Mouse (Mus musculus): ENCODE results near the gene Oip5. TPM values are rescaled to one million over a fixed set of nuclear protein-coding genes. Genes with fewer than 3 reads are reported as not detected.
"Not testable (repeated sequence)": the region's sequence is repeated elsewhere in the genome, so short reads cannot be mapped to it uniquely, and the experiment has no call there.

Oip5 gene
- total RNA-seq (2018; cell fraction: chromatin; rRNA removed), result 1 to 10 TPM in 7 of 26 experiments, under 1 TPM in 7, not detected in 12; 0.46 to 3.0 (median 1.0) TPM
- total RNA-seq (2018; cell fraction: cytosol; rRNA removed), result 1 to 10 TPM in 25 of 26 experiments, under 1 TPM in 1; 0.82 to 2.7 (median 1.5) TPM
- total RNA-seq (2018; cell fraction: nucleus; rRNA removed), result 1 to 10 TPM in 7 of 26 experiments, under 1 TPM in 16, not detected in 3; 0.28 to 7.0 (median 0.71) TPM
- 0.87 to 6.7 TPM (median 3.3 TPM) in 3 replicates for polyA plus RNA-seq (2018)

GRCm38 (mm10) chr2:119618199-119618982 is at the start of gene Oip5, which contains the start of gene Nusap1:
Gene Oip5, minus strand, starts transcription at chr2:119618469.
Gene Nusap1, plus strand, starts transcription at chr2:119618298.
- under 1% methylated on average over 55 of the region's 55 CpGs for WGBS (ENCODE audit: missing documents)
- H3K27ac ChIP-seq, result peak within 1 kb of the TSS; percentile 69

GRCm38 (mm10) chr2:119665744-119666143 is 47.5 kb upstream of the Oip5 start:
- H3K36me3 ChIP-seq (ENCODE audit: inconsistent target); H3K4me3 ChIP-seq (ENCODE audit: inconsistent target); H3K27ac ChIP-seq; H3K79me2 ChIP-seq (ENCODE audit: inconsistent target): not testable (repeated sequence)
- WGBS (ENCODE audit: missing documents), result 82% methylated on average over 15 of the region's 23 CpGs

More at GRCm38 (mm10) chr2:119618199-119618982, at the start of gene Oip5, which contains the start of gene Nusap1:
- Histone ChIP-seq H3K79me2 (ENCODE audit: inconsistent target) (peaks cover 47% of the 10 kb centered on the region), H3K36me3 (ENCODE audit: inconsistent target) (no peaks in the 10 kb centered on the region), H3K4me3 (ENCODE audit: inconsistent target) (peak within 1 kb of the TSS; percentile 83)

GRCm38 (mm10) chr2:119662220-119663182 is 44.2 kb upstream of the Oip5 start, which contains the start of gene Ndufaf1:
Gene Ndufaf1, minus strand, starts transcription at chr2:119662827.
- H3K79me2 ChIP-seq (ENCODE audit: inconsistent target), result peaks cover 10% of the 10 kb centered on the region; the same call in 1 of the 2 replicates
- H3K36me3 ChIP-seq (ENCODE audit: inconsistent target), result peaks cover 17% of the 10 kb centered on the region; the same call in 1 of the 2 replicates
- H3K4me3 ChIP-seq (ENCODE audit: inconsistent target), result peak within 1 kb of the TSS; percentile 92
- 2% methylated on average over 44 of the region's 44 CpGs for WGBS (ENCODE audit: missing documents)
- peak within 1 kb of the TSS; percentile 32 for H3K27ac ChIP-seq

- H3K79me2 ChIP-seq (ENCODE audit: inconsistent target), result no peaks in the 10 kb centered on the region
- H3K27ac ChIP-seq, result no peak overlapping the region
- 91% methylated on average over 5 of the region's 5 CpGs for WGBS (ENCODE audit: missing documents)
- H3K4me3 ChIP-seq (ENCODE audit: inconsistent target), result no peak overlapping the region
- 0 out of 2 replicates have a peak, but pooled peaks cover 21% of the 10 kb centered on the region for H3K36me3 ChIP-seq (ENCODE audit: inconsistent target)
These were observed 26.0 kb upstream of the Oip5 start for GRCm38 (mm10) chr2:119644254-119644653.

GRCm38 (mm10) chr2:119641214-119641912 is 23.1 kb upstream of the Oip5 start:
- WGBS (ENCODE audit: missing documents), result 94% methylated on average over 5 of the region's 5 CpGs
- H3K27ac ChIP-seq, result no peak overlapping the region
- no peaks in the 10 kb centered on the region for H3K79me2 ChIP-seq (ENCODE audit: inconsistent target)
- H3K36me3 ChIP-seq (ENCODE audit: inconsistent target), result 0 out of 2 replicates have a peak, but pooled peaks cover 8% of the 10 kb centered on the region
- no peak overlapping the region for H3K4me3 ChIP-seq (ENCODE audit: inconsistent target)

- Histone ChIP-seq H3K36me3 (ENCODE audit: inconsistent target) (0 out of 2 replicates have a peak, but pooled peaks cover 5% of the 10 kb centered on the region), H3K4me3 (ENCODE audit: inconsistent target) (no peak overlapping the region), H3K79me2 (ENCODE audit: inconsistent target) (no peaks in the 10 kb centered on the region), H3K27ac (no peak overlapping the region)
- 94% methylated on average over 1 of the region's 1 CpGs for WGBS (ENCODE audit: missing documents)
These were observed 18.5 kb upstream of the Oip5 start for GRCm38 (mm10) chr2:119636781-119637180.

GRCm38 (mm10) chr2:119621302-119621701 is 3.0 kb upstream of the Oip5 start:
- Histone ChIP-seq H3K27ac (no peak overlapping the region), H3K4me3 (ENCODE audit: inconsistent target) (no peak overlapping the region), H3K79me2 (ENCODE audit: inconsistent target) (peaks cover 65% of the 10 kb centered on the region), H3K36me3 (ENCODE audit: inconsistent target) (no peaks in the 10 kb centered on the region)
- 92% methylated on average over 2 of the region's 2 CpGs for WGBS (ENCODE audit: missing documents)

GRCm38 (mm10) chr2:119619002-119619401 is 733 bp upstream of the Oip5 start:
- Histone ChIP-seq H3K4me3 (ENCODE audit: inconsistent target) (peak overlapping the region; percentile 83), H3K79me2 (ENCODE audit: inconsistent target) (peaks cover 53% of the 10 kb centered on the region), H3K27ac (peak overlapping the region; percentile 69)
- WGBS (ENCODE audit: missing documents), result 0% methylated on average over 5 of the region's 6 CpGs
- not testable (repeated sequence) for H3K36me3 ChIP-seq (ENCODE audit: inconsistent target)

- H3K27ac ChIP-seq, result peak overlapping the region; percentile 69
- H3K79me2 ChIP-seq (ENCODE audit: inconsistent target), result peaks cover 42% of the 10 kb centered on the region
- 2% methylated on average over 13 of the region's 13 CpGs for WGBS (ENCODE audit: missing documents)
- no peaks in the 10 kb centered on the region for H3K36me3 ChIP-seq (ENCODE audit: inconsistent target)
- H3K4me3 ChIP-seq (ENCODE audit: inconsistent target), result peak overlapping the region; percentile 83
These were observed 449 bp downstream of the Oip5 start for GRCm38 (mm10) chr2:119617841-119618198.

GRCm38 (mm10) chr2:119607023-119607422 is 11.2 kb downstream of the Oip5 start:
- Histone ChIP-seq H3K79me2 (ENCODE audit: inconsistent target) (peaks cover 43% of the 10 kb centered on the region), H3K4me3 (ENCODE audit: inconsistent target) (no peak overlapping the region), H3K36me3 (ENCODE audit: inconsistent target) (peaks cover 8% of the 10 kb centered on the region; the same call in 1 of the 2 replicates), H3K27ac (no peak overlapping the region)
- WGBS (ENCODE audit: missing documents), result 91% methylated on average over 4 of the region's 4 CpGs

- H3K36me3 ChIP-seq (ENCODE audit: inconsistent target), result peaks cover 15% of the 10 kb centered on the region; the same call in 1 of the 2 replicates
- no peak overlapping the region for H3K27ac ChIP-seq
- 87% methylated on average over 6 of the region's 6 CpGs for WGBS (ENCODE audit: missing documents)
- peaks cover 59% of the 10 kb centered on the region for H3K79me2 ChIP-seq (ENCODE audit: inconsistent target)
- H3K4me3 ChIP-seq (ENCODE audit: inconsistent target), result no peak overlapping the region
These were observed 12.8 kb downstream of the Oip5 start for GRCm38 (mm10) chr2:119605361-119605973.

GRCm38 (mm10) chr2:119603909-119604308 is 14.4 kb downstream of the Oip5 start:
- Histone ChIP-seq H3K79me2 (ENCODE audit: inconsistent target) (peaks cover 75% of the 10 kb centered on the region), H3K27ac (no peak overlapping the region), H3K36me3 (ENCODE audit: inconsistent target) (peaks cover 28% of the 10 kb centered on the region), H3K4me3 (ENCODE audit: inconsistent target) (no peak overlapping the region)
- 84% methylated on average over 2 of the region's 2 CpGs for WGBS (ENCODE audit: missing documents)

- Histone ChIP-seq H3K36me3 (ENCODE audit: inconsistent target) (peaks cover 36% of the 10 kb centered on the region), H3K79me2 (ENCODE audit: inconsistent target) (peaks cover 89% of the 10 kb centered on the region), H3K4me3 (ENCODE audit: inconsistent target) (no peak overlapping the region), H3K27ac (no peak overlapping the region)
- 93% methylated on average over 1 of the region's 1 CpGs for WGBS (ENCODE audit: missing documents)
These were observed 15.8 kb downstream of the Oip5 start for GRCm38 (mm10) chr2:119602488-119602887.
